Mouse (Mus musculus): ENCODE measurements at regions not wholly inside any gene's neighbourhood (a gene's known extent, or its start where the extent isn't known, plus 50 kb on each side); places are given as distances from the start of the nearest gene placed in this dataset.
A peak's percentile ranks its signal among the peaks of the same experiment; 100 is the strongest.

DNA sequence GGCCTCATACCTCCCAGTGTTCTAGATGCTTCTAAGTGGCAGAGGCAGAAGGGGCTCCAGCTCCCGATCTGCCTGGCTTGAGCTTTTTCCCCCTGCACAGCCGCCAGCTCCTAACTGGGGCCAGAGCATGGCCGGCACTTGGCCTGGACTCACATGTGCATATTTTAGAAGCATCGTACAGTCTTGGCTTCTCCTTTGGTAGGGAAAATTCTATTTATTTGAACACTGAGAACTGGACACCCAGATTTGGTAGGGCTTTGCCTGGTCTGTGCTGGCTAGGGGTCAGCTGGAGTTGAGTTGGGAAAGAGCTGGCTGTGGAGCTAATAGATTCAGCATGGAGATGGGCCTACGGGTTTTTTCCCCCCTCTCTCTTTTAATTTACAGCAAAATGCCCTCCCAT is 282.9 kb upstream of the Auts2 start:
- peak; percentile 41 for DNase-seq (ENCODE audit: low spot score)

GRCm38 (mm10) chr5:132817665-132818064 is 274.5 kb upstream of the Auts2 start:
- no peak for DNase-seq (ENCODE audit: low spot score)

GRCm38 (mm10) chr5:132809181-132809580 is 266.0 kb upstream of the Auts2 start:
- DNase-seq (ENCODE audit: low spot score) = no peak

GRCm38 (mm10) chr5:132796061-132796460 is 252.9 kb upstream of the Auts2 start:
- no peak for DNase-seq (ENCODE audit: low spot score)

DNA sequence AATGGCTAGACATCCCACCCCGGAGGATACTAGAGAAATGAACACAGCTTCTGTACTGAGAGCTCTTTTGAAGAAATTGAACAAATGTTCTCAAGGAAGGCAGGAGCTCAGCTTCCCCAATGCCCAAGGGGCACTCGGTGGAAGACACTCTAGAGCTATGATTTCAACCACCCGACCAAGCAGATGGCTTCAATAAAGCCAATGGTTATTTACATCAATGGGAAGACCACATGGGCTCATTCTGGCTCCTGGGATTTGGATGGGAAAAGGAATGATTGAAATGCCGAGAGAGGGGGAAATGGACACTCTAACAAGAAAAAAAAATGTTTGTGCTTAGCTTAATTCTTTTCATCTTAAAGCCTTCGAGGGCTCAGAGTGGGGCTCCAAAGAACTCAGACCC is 249.3 kb upstream of the Auts2 start:
- no peak for DNase-seq (ENCODE audit: low spot score)

- peak; percentile 47 for DNase-seq (ENCODE audit: low spot score)
These were observed 242.1 kb upstream of the Auts2 start for GRCm38 (mm10) chr5:132785291-132785690.

- no peak for DNase-seq (ENCODE audit: low spot score)
These were observed 241.6 kb upstream of the Auts2 start for GRCm38 (mm10) chr5:132784791-132785190.

GRCm38 (mm10) chr5:132774141-132774680 is 231.1 kb upstream of the Auts2 start:
- DNase-seq (ENCODE audit: low spot score) = no peak

DNA sequence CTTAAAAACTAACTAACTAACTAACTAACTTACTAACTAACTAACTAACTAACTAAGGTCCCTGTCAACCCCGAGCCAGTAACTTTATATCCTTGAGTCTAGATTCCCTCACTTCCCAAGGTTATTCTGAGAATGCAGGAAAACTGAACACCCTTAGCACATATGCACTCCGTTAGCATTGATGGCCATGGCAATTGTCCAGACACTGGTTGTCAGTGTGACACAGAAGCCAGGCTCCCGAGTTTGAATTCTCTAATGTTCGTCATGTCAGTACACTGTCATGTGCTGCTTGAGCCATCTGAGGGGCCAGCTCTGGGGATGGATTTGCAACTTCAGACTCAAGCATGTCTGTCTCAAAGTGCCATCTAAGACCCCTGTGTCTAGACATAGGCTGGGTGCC is 217.3 kb upstream of the Auts2 start:
- DNase-seq (ENCODE audit: low spot score) = no peak

- DNase-seq (ENCODE audit: low spot score) = no peak
These were observed 216.6 kb upstream of the Auts2 start for GRCm38 (mm10) chr5:132759751-132760150.

GRCm38 (mm10) chr5:132758941-132759340 is 215.8 kb upstream of the Auts2 start:
- DNase-seq (ENCODE audit: low spot score) = no peak

- DNase-seq (ENCODE audit: low spot score) = no peak
These were observed 194.8 kb upstream of the Auts2 start for GRCm38 (mm10) chr5:132737966-132738365.

GRCm38 (mm10) chr5:132728689-132729189 is 185.6 kb upstream of the Auts2 start:
- no peak for DNase-seq (ENCODE audit: low spot score)

- no peak for DNase-seq (ENCODE audit: low spot score)
These were observed 181.3 kb upstream of the Auts2 start for GRCm38 (mm10) chr5:132724467-132724866.

- DNase-seq (ENCODE audit: low spot score) = peak; percentile 11
These were observed 167.2 kb upstream of the Auts2 start for GRCm38 (mm10) chr5:132710301-132710700.

DNA sequence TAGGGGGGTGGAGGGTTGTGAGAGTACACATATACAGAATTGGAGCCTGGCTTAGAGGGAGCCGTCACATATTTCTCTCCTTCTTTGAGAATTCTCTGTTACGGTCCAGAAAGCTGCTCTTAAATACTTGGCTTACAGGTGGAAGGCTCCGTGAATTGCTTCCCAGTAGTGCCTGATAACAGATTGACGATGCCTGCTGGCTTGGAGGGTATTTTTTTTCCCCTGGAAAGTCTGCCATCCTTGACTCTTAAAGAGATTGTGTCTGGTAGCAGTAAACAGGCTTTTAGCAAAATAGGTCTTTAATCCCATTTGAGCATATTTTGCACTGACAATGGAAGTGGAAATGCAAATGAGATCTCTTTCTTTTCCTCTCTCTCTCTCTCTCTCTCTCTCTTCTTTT is 164.4 kb upstream of the Auts2 start:
- no peak for DNase-seq (ENCODE audit: low spot score)

- DNase-seq (ENCODE audit: low spot score) = no peak
These were observed 160.4 kb upstream of the Auts2 start for GRCm38 (mm10) chr5:132703455-132704100.

- no peak for DNase-seq (ENCODE audit: low spot score)
These were observed 159.4 kb upstream of the Auts2 start for GRCm38 (mm10) chr5:132702573-132702972.

- DNase-seq (ENCODE audit: low spot score) = no peak
These were observed 147.6 kb upstream of the Auts2 start for GRCm38 (mm10) chr5:132690784-132691183.

GRCm38 (mm10) chr5:132675261-132675660 is 132.1 kb upstream of the Auts2 start:
- no peak for DNase-seq (ENCODE audit: low spot score)

DNA sequence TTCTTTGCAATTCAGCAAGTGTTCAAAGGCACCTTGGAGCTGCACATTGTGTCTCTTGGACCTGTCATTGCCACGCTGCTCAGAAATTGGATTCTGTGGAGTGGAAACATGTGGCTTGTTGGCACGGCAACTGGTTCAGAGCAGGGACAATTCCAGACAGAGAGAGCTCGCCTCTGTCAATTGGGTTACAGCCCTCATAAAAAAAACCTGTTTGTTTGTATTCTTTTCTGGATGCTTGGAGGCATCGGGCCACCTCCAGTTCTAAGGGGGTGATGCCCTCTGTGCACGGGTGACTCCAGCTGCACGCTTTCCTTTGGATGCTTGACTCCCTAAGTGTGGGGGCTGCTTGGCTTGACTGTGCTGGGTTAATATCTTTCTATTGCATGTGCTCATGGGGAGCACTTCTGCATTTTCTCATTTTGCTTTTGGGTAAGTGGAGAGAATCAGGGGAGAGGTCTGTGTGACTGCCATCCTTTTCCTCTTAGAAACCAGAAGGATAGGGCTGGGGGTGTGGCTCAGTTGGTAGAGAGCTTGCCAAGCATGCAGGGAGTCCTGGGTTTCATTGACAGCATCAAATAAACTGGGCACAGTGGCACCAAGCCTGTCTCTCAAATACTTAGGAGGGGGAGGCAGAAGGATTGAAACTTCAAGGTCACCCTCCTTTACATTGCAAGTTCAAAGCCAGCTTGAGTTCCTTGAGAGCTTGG is 130.6 kb upstream of the Auts2 start:
- peak; percentile 49 for DNase-seq (ENCODE audit: low spot score)

- no peak for DNase-seq (ENCODE audit: low spot score)
These were observed 128.4 kb upstream of the Auts2 start for GRCm38 (mm10) chr5:132671496-132671895.

DNA sequence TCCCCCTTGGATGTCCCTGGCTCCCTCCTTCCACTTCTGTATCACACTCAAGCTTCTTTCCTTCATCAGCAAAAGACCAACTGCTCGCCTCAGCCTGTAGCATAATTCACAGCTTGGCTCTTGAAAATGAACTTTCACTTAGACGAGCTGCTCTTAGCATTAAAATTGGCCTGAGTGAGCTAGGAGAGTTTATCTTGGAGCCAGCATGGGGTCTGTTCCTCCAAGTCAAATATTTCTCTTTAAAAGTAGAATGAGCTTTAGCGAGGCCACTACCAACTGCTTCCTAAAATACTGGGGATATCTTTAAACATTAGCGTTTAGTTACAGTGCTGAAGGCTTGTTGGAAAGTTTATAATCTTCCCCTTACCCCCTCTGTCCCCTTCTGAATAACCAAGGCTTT is 124.2 kb upstream of the Auts2 start:
- DNase-seq (ENCODE audit: low spot score) = peak; percentile 23

Measured in heart, adult 8-10 months (tissue).